Mouse (Mus musculus) liver, embryonic 14.5 days (tissue): ENCODE measurements around the gene Krt79.

ENCODE experiments used
- CTCF ChIP-seq: IDR thresholded peaks from 2 replicates; pipeline ENCODE4 v1.5.1; 2016; ENCODE audit warnings: antibody characterized with exemption, low read depth, control low read depth
- EP300 ChIP-seq: IDR thresholded peaks from 2 replicates; pipeline ENCODE4 v1.6.1; 2016; ENCODE audit warnings: antibody characterized with exemption, low read depth

GRCm38 (mm10) chr15:101988119-101988518 is 48.0 kb upstream of the Krt79 start:
- TF ChIP-seq EP300 (no peak), CTCF (peak; percentile 91)
